Mouse (Mus musculus): ENCODE results near the gene Fancc.

DNA sequence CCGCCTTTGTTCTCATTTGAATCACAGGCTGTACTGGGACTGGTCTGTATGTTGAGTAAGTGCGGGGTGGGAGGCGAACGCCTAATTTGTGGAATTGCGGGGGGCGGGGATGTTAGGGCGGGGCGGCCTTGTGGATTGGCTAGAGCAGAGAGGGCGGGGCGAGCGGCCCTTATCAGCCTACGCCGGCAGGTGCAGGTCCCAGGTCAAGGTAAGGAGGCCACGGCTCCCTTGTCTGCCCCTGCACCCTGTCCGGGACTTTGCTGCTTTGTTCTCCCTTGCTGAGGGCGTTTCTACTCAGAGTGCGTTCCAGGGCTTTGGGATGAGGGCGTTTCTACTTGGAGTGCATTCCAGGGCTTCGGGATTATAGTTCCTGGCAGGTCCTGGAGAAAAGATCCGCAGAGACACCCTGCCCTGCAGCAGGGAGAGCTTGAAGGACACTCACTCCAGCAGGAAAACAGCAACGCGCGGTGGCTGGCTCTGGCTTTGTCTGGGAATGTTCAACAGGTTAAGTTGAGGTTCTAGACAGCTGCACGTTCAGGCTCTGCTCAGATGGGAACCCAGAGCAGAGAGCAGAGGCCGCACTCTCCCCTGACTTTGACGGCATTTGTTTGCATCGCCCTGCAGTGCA lies 224.4 kb downstream of the Fancc start:
- TF ChIP-seq CTCF (IDR thresholded peaks at IDR 0.05; ENCODE audit: low read depth) = no peak
- no peak for TF ChIP-seq EP300 (IDR thresholded peaks at IDR 0.05; ENCODE audit: low read depth)
